Mouse (Mus musculus): Measurements from ENCODE around the gene Clstn1. TPM values are rescaled to one million over a fixed set of nuclear protein-coding genes. Genes with fewer than 3 reads are reported as not detected.

Gene Clstn1
- polyA plus RNA-seq (2015; fragmentation: Nextera tagmentation; extraction: Ambion mirVana): 22.7 and 26.0 TPM in 2 replicates

DNA sequence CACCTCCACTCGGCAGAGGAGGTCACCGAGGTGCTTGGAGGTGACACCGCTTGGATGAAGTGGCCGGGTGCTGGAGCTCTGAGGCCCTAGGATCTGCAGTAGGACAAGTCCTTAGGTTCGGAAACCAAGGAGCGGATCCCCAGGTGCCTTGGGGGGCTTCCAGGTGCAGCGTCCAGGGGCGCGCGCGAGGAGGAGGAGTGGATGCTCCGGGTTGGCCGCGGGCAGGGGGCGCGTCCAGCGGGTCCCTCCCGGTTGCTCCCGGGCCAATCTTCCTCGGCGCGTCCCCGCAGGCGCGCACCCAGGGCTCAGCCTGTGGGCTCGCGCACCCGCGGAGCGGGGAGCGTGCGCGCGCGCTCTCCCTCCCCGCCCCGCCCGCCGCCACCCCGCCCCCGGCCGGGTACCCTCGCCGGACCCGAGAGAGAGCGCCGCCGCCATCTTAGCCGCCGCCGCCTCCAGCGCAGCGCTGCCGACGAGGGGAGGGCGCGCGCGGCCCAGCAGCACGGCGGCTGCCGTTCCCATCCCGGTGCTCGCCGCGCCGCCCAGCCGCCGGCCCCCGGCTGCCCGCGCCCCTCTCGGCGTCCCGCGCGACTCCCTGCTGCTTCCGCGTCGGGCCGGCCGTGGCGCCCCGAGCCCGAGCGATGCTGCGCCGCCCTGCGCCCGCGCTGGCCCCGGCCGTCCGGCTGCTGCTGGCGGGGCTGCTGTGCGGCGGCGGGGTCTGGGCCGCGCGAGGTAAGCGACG, at the start of gene Clstn1:
Gene Clstn1, plus strand, starts transcription at position 425 of the 739 bp plus-strand sequence.
- under 1% methylated on average over 56 of the region's 103 CpGs for WGBS
- peaks cover 25% of the 10 kb centered on the region for H3K4me1 ChIP-seq
- H3K4me2 ChIP-seq: peak within 1 kb of the TSS; percentile 97
- peak within 1 kb of the TSS; percentile 83 for H3K4me3 ChIP-seq
- peaks cover 26% of the 10 kb centered on the region for H3K27me3 ChIP-seq
- peak; percentile 86 for ATAC-seq
- no peaks in the 10 kb centered on the region for H3K9me3 ChIP-seq (replicated peaks)
- H3K27ac ChIP-seq: peak within 1 kb of the TSS; percentile 67
- H3K9ac ChIP-seq: peak within 1 kb of the TSS; percentile 84
- H3K36me3 ChIP-seq (ENCODE audit: poor library complexity, severe bottlenecking): no peaks in the 10 kb centered on the region

DNA sequence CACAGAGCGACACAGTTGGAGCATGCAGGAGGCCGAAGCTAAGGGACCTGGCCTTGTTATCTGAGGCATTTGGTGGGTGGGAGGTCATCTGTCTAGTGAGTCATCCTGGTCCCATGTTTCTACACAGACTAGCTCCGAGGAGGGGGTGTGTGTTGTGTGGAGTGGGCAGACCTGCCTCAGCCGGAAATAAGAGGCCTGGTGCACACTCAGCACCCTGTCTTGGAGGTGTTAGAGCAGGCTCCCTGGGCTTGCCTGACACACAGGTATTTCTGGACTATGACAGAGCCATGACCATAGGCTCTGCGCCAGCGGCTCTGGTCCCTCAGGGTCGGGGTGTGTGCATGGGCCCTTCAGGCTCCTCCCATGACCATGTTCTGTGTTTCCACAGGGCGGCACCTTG, 46.8 kb upstream of the Clstn1 start:
- H3K27ac ChIP-seq: no peak overlapping the region
- WGBS: 86% methylated on average over 8 of the region's 8 CpGs
- no peak overlapping the region for H3K4me2 ChIP-seq
- peaks cover 17% of the 10 kb centered on the region for H3K4me1 ChIP-seq
- no peak overlapping the region for H3K9ac ChIP-seq
- H3K27me3 ChIP-seq: no peaks in the 10 kb centered on the region
- no peak for ATAC-seq
- no peaks in the 10 kb centered on the region for H3K9me3 ChIP-seq (replicated peaks)
- no peak overlapping the region for H3K4me3 ChIP-seq
- H3K36me3 ChIP-seq (ENCODE audit: poor library complexity, severe bottlenecking): no peaks in the 10 kb centered on the region

DNA sequence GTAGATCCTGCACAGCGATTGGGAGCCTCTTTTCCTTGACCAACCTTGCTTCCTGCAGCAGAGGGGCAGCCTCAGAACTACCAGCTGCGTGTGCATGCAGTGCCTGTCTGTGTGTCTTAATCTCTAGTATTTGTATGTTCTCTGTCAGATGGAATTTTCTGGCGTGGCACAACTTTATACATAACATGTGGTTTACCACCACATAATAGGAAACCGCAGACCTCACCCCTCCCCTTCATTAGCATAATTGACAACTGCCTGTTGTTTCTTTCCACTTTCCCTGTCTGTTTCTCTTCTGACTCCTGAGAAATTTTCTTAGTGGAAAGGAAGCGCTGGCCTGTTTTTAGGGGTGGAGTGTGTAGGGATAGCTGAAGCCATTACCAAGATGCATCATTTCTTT, 44.3 kb upstream of the Clstn1 start:
- H3K9me3 ChIP-seq (replicated peaks): no peaks in the 10 kb centered on the region
- 61% methylated on average over 5 of the region's 5 CpGs for WGBS
- no peaks in the 10 kb centered on the region for H3K27me3 ChIP-seq
- H3K4me2 ChIP-seq: no peak overlapping the region
- H3K36me3 ChIP-seq (ENCODE audit: poor library complexity, severe bottlenecking): peaks cover 17% of the 10 kb centered on the region
- no peak overlapping the region for H3K27ac ChIP-seq
- H3K9ac ChIP-seq: no peak overlapping the region
- no peak for ATAC-seq
- H3K4me3 ChIP-seq: no peak overlapping the region
- H3K4me1 ChIP-seq: peaks cover 13% of the 10 kb centered on the region

DNA sequence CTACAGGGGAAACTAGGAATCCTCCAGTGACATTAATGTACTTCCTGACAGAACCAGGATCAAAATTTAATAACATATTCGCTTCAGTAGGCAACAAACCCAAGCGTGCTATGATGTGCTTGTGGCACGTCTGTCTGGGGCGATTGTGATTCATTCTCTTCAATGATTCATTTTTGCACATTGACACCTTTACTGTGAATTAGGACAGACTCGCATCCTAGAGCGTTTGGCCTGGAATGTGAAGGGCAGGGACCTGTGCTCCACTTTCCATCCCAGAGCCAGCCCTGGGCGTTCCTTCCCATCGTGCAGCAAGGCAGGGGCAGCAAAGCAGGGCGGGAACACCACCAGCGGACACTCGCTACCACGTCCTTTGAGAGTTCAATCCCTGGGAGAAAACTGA, 43.8 kb upstream of the Clstn1 start:
- peaks cover 22% of the 10 kb centered on the region for H3K36me3 ChIP-seq (ENCODE audit: poor library complexity, severe bottlenecking)
- H3K9ac ChIP-seq: no peak overlapping the region
- H3K4me1 ChIP-seq: peaks cover 13% of the 10 kb centered on the region
- H3K4me2 ChIP-seq: no peak overlapping the region
- H3K27ac ChIP-seq: no peak overlapping the region
- H3K9me3 ChIP-seq (replicated peaks): no peaks in the 10 kb centered on the region
- no peak overlapping the region for H3K4me3 ChIP-seq
- 77% methylated on average over 12 of the region's 12 CpGs for WGBS
- ATAC-seq: no peak
- no peaks in the 10 kb centered on the region for H3K27me3 ChIP-seq

DNA sequence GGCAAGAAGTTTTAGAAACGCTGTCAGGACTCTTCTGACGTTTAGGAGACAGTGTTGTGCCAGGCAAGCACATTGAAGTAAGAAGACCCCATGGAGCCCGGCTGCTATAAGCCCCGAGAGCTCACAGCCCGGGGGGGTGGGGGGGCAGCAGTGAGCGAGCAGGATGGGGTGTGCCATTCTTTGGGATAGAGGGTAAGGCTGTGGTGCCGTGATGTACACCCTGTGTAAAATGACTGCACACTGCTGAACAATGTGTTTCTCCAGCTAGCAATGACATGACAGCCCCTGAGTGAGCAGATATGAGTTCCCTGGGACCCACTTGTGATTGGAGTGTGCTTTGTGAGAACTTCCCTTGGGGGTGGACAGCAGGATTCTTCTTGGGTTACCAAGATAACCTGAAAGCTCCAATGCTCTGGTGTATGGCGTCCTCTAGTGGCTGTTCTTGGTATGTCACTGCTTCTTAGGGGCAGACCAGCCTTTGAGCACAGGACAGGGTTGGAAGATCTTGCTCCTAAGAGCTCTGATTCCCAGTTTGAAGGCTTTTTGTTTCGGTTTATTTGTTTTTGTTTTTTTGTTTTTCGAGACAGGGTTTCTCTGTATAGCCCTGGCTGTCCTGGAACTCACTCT, 43.2 kb upstream of the Clstn1 start:
- Histone ChIP-seq H3K27me3 (no peaks in the 10 kb centered on the region), H3K9ac (no peak overlapping the region), H3K27ac (no peak overlapping the region), H3K4me2 (no peak overlapping the region), H3K4me3 (no peak overlapping the region), H3K4me1 (peaks cover 13% of the 10 kb centered on the region), H3K9me3 (replicated peaks) (no peaks in the 10 kb centered on the region), H3K36me3 (ENCODE audit: poor library complexity, severe bottlenecking) (peaks cover 24% of the 10 kb centered on the region)
- peak; percentile 48; the same call in 1 of the 2 replicates for ATAC-seq
- 39% methylated on average over 10 of the region's 10 CpGs for WGBS

DNA sequence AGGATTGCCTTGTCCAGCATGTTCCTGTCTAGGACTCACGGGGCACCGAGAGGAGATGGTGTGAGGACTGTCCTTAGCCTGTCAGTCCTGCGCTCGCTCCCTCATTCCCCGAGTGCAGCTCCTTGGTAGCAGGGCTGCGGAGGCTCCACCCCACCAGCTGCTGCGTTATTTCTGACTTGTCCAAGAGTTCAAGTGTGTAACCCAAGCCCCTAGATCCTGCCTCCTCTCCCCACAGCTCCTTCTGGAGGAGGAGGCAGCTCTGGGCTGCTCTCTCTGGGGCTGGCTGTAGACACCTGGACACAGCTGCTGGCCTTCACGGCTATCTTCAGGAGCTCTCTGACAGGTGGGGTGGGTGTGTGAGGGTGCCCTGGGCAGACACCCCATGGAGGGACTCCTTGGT, 41.4 kb upstream of the Clstn1 start:
- 88% methylated on average over 8 of the region's 8 CpGs for WGBS
- Histone ChIP-seq H3K4me3 (no peak overlapping the region), H3K27me3 (no peaks in the 10 kb centered on the region), H3K9me3 (replicated peaks) (no peaks in the 10 kb centered on the region), H3K27ac (no peak overlapping the region), H3K4me2 (no peak overlapping the region), H3K4me1 (peaks cover 5% of the 10 kb centered on the region), H3K36me3 (ENCODE audit: poor library complexity, severe bottlenecking) (peaks cover 27% of the 10 kb centered on the region), H3K9ac (no peak overlapping the region)
- ATAC-seq: no peak

DNA sequence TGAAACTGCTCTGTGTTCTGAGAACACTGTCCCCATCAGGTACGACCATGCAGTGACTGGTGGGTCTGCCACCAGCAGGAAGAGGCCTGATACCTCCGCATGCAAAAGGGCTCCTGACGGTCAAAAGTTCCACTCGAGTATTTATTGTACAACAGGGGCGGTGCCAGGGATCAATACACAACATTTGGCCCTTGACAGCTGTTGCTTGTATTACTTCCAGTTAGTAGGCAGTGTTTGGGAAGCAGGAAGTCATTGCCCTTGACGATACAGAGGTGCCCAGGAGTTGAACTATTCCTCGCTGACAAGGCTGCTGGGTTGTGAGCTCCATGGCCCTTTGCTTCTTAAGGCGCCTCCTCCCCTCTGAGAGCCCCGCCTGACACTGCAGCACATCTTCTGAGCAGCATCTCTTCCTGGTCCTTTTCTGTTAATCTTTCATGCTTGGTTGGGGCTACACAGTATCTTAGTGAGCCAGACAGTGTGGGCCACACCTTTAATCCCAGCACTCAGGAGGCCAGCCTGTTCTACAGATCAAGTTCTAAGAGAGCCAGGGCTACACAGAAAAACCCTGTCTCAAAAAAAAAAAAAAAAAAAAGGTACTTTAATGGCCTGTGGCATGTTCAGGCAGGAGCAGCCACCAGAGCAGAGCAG, 39.3 kb upstream of the Clstn1 start:
- ATAC-seq: no peak
- Histone ChIP-seq H3K9me3 (replicated peaks) (no peaks in the 10 kb centered on the region), H3K4me2 (no peak overlapping the region), H3K4me1 (peaks cover 2% of the 10 kb centered on the region), H3K27ac (no peak overlapping the region), H3K36me3 (ENCODE audit: poor library complexity, severe bottlenecking) (peaks cover 27% of the 10 kb centered on the region), H3K27me3 (no peaks in the 10 kb centered on the region), H3K4me3 (no peak overlapping the region), H3K9ac (no peak overlapping the region)
- 86% methylated on average over 9 of the region's 9 CpGs for WGBS

DNA sequence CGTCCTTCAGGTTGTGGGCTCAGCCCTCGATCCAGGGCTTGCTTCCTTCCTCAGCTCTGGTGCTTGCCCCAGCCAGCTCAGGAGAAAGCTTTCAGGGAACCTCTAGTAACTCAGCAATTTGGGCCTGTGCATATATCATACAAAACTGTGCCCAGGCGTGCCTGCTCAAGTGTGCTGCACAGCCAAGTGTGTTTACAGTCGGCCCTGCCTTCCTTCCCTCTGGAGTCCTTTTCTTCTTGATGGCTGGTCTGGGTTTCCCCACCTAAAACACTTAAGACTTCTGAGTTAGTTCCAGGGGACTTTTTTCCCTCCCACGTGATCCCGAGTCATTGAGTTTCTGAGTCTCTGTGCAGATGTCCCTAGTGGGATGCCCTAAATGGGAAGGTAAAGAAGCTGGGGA, 38.7 kb upstream of the Clstn1 start:
- H3K4me2 ChIP-seq: no peak overlapping the region
- WGBS: 81% methylated on average over 6 of the region's 6 CpGs
- H3K9ac ChIP-seq: no peak overlapping the region
- H3K27ac ChIP-seq: no peak overlapping the region
- no peaks in the 10 kb centered on the region for H3K27me3 ChIP-seq
- H3K9me3 ChIP-seq (replicated peaks): no peaks in the 10 kb centered on the region
- H3K36me3 ChIP-seq (ENCODE audit: poor library complexity, severe bottlenecking): peaks cover 27% of the 10 kb centered on the region
- H3K4me1 ChIP-seq: no peaks in the 10 kb centered on the region; the same call in 1 of the 2 replicates
- H3K4me3 ChIP-seq: no peak overlapping the region
- ATAC-seq: no peak

DNA sequence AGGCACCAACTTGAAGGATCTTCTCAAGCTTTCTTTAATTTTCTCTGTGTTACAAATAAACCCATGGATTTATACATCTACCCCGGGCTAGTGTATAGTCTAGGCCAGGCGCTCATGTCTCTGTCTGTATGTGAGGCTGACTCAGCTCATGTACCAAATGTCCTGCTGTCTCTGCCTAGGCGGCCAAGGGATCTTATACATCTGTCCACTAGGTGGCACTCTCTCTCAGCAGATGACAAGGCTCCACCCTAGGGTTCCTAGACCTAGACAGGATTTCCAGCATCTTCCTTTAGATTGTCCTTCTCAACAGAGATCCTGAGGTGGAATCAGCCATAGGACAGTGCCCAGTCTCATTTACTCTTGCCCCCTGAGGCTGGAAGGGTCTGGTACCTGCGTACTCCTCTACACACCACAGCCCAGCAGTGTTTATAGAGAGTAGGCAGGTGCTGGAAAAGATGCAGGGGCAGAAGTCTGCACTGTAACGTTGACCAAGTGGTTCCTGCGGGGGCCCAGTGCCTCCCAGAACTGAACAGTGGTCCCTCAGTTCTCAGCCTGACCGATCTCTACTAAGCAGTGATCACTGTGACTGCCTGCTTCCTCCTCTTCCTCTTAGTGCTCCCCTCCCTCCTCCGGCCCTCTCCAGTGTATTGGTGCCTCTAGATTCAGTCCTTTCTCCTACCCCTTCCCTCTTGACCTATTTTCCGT, 36.9 kb upstream of the Clstn1 start:
- peaks cover 27% of the 10 kb centered on the region for H3K36me3 ChIP-seq (ENCODE audit: poor library complexity, severe bottlenecking)
- H3K9me3 ChIP-seq (replicated peaks): no peaks in the 10 kb centered on the region
- WGBS: 67% methylated on average over 9 of the region's 9 CpGs
- ATAC-seq: peak; percentile 88
- no peak overlapping the region for H3K4me3 ChIP-seq
- no peak overlapping the region for H3K9ac ChIP-seq
- H3K4me2 ChIP-seq: no peak overlapping the region
- H3K4me1 ChIP-seq: 0 out of 2 replicates have a peak, but pooled peaks cover 3% of the 10 kb centered on the region
- H3K27me3 ChIP-seq: no peaks in the 10 kb centered on the region
- no peak overlapping the region; the same call in 1 of the 2 replicates for H3K27ac ChIP-seq

DNA sequence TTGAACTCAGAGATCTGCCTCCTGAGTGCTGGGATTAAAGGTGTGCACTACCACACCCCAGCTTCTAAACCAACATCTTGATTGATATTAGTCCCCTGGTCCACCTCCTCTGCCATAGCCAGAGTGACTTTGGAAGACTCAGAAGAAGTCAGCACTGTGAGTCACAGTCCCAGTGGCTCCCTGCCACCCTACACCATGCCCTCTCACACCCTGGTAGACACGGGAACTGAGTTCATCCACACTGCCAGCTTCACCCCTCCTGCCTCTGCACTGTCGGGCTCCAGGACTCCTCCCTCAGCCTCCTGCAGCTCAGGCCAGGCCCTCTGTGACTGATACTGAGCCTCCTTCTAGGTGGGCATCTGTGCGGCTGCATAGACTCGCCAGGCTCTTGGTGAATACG, 35.4 kb upstream of the Clstn1 start:
- Histone ChIP-seq H3K4me3 (no peak overlapping the region), H3K4me1 (0 out of 2 replicates have a peak, but pooled peaks cover 5% of the 10 kb centered on the region)

DNA sequence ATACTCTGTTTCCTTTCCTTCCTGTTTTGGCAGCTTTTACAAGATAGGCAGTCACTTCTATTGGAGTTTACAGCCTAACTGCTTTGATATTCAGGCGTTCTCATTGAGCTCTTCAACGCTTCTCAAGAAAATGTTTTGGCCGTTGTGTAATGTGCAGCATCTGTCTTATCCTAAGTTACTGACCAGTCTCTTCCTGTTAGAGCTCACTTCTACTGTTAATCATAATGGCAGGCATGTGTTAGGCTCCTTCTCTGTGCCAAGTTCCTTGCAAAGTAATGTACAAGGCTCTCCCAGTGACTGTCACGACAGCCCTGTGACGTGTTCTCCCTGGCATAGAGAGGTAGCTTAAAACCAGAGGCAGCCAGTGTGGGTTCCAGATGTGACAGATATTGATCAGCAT, 34.6 kb upstream of the Clstn1 start:
- ATAC-seq: no peak
- no peaks in the 10 kb centered on the region for H3K27me3 ChIP-seq
- peaks cover 13% of the 10 kb centered on the region for H3K36me3 ChIP-seq (ENCODE audit: poor library complexity, severe bottlenecking)
- no peak overlapping the region for H3K27ac ChIP-seq
- H3K4me3 ChIP-seq: no peak overlapping the region
- 0 out of 2 replicates have a peak, but pooled peaks cover 5% of the 10 kb centered on the region for H3K4me1 ChIP-seq
- no peak overlapping the region for H3K4me2 ChIP-seq
- no peaks in the 10 kb centered on the region for H3K9me3 ChIP-seq (replicated peaks)
- WGBS: 91% methylated on average over 5 of the region's 5 CpGs
- no peak overlapping the region for H3K9ac ChIP-seq

More for the DNA sequence above, 35.4 kb upstream of the Clstn1 start:
- no peaks in the 10 kb centered on the region for H3K9me3 ChIP-seq (replicated peaks)
- H3K27ac ChIP-seq: no peak overlapping the region
- H3K27me3 ChIP-seq: no peaks in the 10 kb centered on the region
- no peak overlapping the region; the same call in 1 of the 2 replicates for H3K9ac ChIP-seq
- no peak for ATAC-seq
- peaks cover 21% of the 10 kb centered on the region for H3K36me3 ChIP-seq (ENCODE audit: poor library complexity, severe bottlenecking)
- no peak overlapping the region for H3K4me2 ChIP-seq
- 79% methylated on average over 5 of the region's 5 CpGs for WGBS

DNA sequence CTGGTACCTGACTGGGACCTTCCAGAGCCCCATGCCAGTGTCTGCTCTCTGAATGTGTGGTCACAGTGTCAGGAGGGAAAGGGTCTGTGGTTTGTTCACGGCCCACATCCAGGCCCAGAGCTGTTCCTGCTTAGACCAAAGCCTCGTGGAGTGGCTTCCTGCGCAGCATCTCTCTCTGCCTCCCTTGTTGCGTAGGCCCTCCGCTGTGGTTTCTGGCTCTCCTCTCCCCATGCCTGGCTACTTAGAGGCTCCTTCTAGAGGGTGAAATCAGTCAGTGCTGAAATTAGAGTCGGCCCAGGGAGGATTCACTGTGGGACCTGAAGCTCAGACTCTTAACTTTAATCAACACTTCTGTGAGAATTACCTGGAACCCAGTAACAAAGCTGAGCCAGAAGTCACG, 32.4 kb upstream of the Clstn1 start:
- Histone ChIP-seq H3K27me3 (no peaks in the 10 kb centered on the region), H3K4me2 (no peak overlapping the region), H3K4me1 (peaks cover 8% of the 10 kb centered on the region; the same call in 1 of the 2 replicates), H3K36me3 (ENCODE audit: poor library complexity, severe bottlenecking) (peaks cover 14% of the 10 kb centered on the region; the same call in 1 of the 2 replicates), H3K27ac (no peak overlapping the region), H3K9me3 (replicated peaks) (no peaks in the 10 kb centered on the region), H3K4me3 (no peak overlapping the region), H3K9ac (no peak overlapping the region)
- no peak for ATAC-seq
- WGBS: 85% methylated on average over 7 of the region's 7 CpGs

Measured in forebrain, embryonic 13.5 days (tissue).